Mouse (Mus musculus): ENCODE measurements around the gene Olfr1443. TPM values are rescaled to one million over a fixed set of nuclear protein-coding genes. Genes with fewer than 3 reads are reported as not detected.
"Not testable (repeated sequence)": the region's sequence is repeated elsewhere in the genome, so short reads cannot be mapped to it uniquely, and the experiment has no call there.

The Olfr1443 gene
- polyA plus RNA-seq, 1 experiment from 2014 or later, result not detected

DNA sequence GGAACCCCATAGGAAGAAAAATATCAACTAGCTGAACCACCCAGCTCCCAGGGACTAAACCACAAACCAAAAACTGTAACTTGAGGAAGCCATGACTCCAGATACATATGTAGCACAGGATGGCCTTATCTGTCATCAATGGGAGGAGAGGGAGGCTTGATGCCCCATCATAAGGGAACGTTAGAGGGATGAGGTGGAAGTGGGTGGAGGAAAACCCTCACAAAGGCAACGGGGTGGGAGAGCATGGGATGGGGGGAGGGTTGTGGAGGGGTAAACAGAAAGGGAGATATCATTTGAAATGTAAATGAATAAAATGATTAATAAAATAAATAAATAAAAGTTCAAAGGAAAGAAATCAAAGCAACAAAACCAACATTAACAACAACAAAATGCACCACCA is 42.6 kb downstream of the Olfr1443 start:
- Histone ChIP-seq H3K9me3 (replicated peaks; ENCODE audit: control insufficient read depth, low read length) (no peaks in the 10 kb centered on the region), H3K9ac (ENCODE audit: low read depth, low read length) (no peak overlapping the region), H3K27me3 (ENCODE audit: control insufficient read depth, insufficient read depth, low read length) (no peaks in the 10 kb centered on the region), H3K27ac (ENCODE audit: low read depth, low read length) (no peak overlapping the region), H3K4me2 (no peak overlapping the region), H3K36me3 (ENCODE audit: control insufficient read depth, insufficient read depth, low read length) (no peaks in the 10 kb centered on the region), H3K4me1 (ENCODE audit: control insufficient read depth, insufficient read depth, low read length) (no peaks in the 10 kb centered on the region), H3K4me3 (ENCODE audit: low read depth, low read length) (no peak overlapping the region)
- ATAC-seq (replicated peaks; ENCODE audit: insufficient number of reproducible peaks, low FRiP score, low TSS enrichment), result no peak
- WGBS (ENCODE audit: insufficient replicate concordance), result 56% methylated on average over 2 of the region's 2 CpGs

- H3K9ac ChIP-seq (ENCODE audit: low read depth, low read length); H3K36me3 ChIP-seq (ENCODE audit: control insufficient read depth, insufficient read depth, low read length); H3K4me2 ChIP-seq; H3K4me1 ChIP-seq (ENCODE audit: control insufficient read depth, insufficient read depth, low read length); H3K9me3 ChIP-seq (replicated peaks; ENCODE audit: control insufficient read depth, low read length); ATAC-seq (replicated peaks; ENCODE audit: insufficient number of reproducible peaks, low FRiP score, low TSS enrichment); H3K27me3 ChIP-seq (ENCODE audit: control insufficient read depth, insufficient read depth, low read length); H3K4me3 ChIP-seq (ENCODE audit: low read depth, low read length); H3K27ac ChIP-seq (ENCODE audit: low read depth, low read length): not testable (repeated sequence)
- WGBS (ENCODE audit: insufficient replicate concordance), result 78% methylated on average over 5 of the region's 5 CpGs
Observed at GRCm38 (mm10) chr19:12720919-12721318, 43.0 kb downstream of the Olfr1443 start.

- not testable (repeated sequence) for H3K4me1 ChIP-seq (ENCODE audit: control insufficient read depth, insufficient read depth, low read length); H3K9ac ChIP-seq (ENCODE audit: low read depth, low read length); H3K4me2 ChIP-seq; ATAC-seq (replicated peaks; ENCODE audit: insufficient number of reproducible peaks, low FRiP score, low TSS enrichment); H3K9me3 ChIP-seq (replicated peaks; ENCODE audit: control insufficient read depth, low read length); H3K36me3 ChIP-seq (ENCODE audit: control insufficient read depth, insufficient read depth, low read length); H3K27ac ChIP-seq (ENCODE audit: low read depth, low read length); H3K27me3 ChIP-seq (ENCODE audit: control insufficient read depth, insufficient read depth, low read length); H3K4me3 ChIP-seq (ENCODE audit: low read depth, low read length)
- WGBS (ENCODE audit: insufficient replicate concordance), result 78% methylated on average over 7 of the region's 7 CpGs
Observed at GRCm38 (mm10) chr19:12721596-12721995, 43.7 kb downstream of the Olfr1443 start.

DNA sequence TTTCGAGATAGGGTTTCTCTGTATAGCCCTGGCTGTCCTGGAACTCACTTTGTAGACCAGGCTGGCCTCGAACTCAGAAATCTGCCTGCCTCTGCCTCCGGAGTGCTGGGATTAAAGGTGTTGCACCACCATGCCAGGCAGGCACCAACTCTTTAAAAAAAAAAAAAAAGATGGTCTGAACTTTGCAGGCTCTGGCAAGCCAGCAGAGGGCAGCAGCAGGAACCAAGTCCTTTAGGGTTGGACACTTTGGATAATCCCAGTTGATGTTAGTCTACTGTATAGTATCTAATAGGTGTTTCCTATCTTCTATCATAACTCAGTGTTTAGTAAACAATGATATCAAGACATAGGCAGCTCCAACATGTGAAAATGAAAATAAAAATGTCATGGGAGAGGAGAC is 44.4 kb downstream of the Olfr1443 start:
- Histone ChIP-seq H3K4me1 (ENCODE audit: control insufficient read depth, insufficient read depth, low read length) (no peaks in the 10 kb centered on the region), H3K4me2 (no peak overlapping the region), H3K27me3 (ENCODE audit: control insufficient read depth, insufficient read depth, low read length) (no peaks in the 10 kb centered on the region), H3K4me3 (ENCODE audit: low read depth, low read length) (no peak overlapping the region), H3K9me3 (replicated peaks; ENCODE audit: control insufficient read depth, low read length) (no peaks in the 10 kb centered on the region), H3K9ac (ENCODE audit: low read depth, low read length) (no peak overlapping the region), H3K27ac (ENCODE audit: low read depth, low read length) (no peak overlapping the region), H3K36me3 (ENCODE audit: control insufficient read depth, insufficient read depth, low read length) (no peaks in the 10 kb centered on the region)
- WGBS (ENCODE audit: insufficient replicate concordance), result 53% methylated on average over 2 of the region's 3 CpGs
- ATAC-seq (replicated peaks; ENCODE audit: insufficient number of reproducible peaks, low FRiP score, low TSS enrichment), result no peak

DNA sequence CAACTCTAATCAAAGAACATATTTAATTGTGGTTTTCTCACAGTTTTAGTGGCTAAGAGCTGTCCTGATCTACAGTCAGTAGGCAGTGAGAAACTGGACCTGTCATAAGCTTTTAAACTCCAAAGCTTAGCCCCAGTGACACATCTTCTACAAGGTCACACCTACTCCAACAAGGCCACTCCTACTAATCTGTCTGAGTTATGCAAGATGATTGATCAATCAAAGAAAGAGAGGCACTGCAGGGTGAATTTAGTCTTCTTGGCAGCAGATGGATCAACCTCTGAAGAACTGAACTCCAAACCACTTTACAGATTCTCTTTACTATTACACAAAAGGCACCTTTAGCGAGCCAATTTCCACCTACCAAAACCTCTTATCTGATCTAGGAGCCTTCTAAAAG is 47.9 kb downstream of the Olfr1443 start:
- no peak overlapping the region for H3K27ac ChIP-seq (ENCODE audit: low read depth, low read length)
- ATAC-seq (replicated peaks; ENCODE audit: insufficient number of reproducible peaks, low FRiP score, low TSS enrichment), result no peak

GRCm38 (mm10) chr19:12731036-12731435 is 53.1 kb downstream of the Olfr1443 start:
- Histone ChIP-seq H3K4me1 (ENCODE audit: control insufficient read depth, insufficient read depth, low read length) (no peaks in the 10 kb centered on the region), H3K27ac (ENCODE audit: low read depth, low read length) (no peak overlapping the region), H3K27me3 (ENCODE audit: control insufficient read depth, insufficient read depth, low read length) (no peaks in the 10 kb centered on the region), H3K36me3 (ENCODE audit: control insufficient read depth, insufficient read depth, low read length) (no peaks in the 10 kb centered on the region), H3K9me3 (replicated peaks; ENCODE audit: control insufficient read depth, low read length) (no peaks in the 10 kb centered on the region), H3K4me2 (no peak overlapping the region), H3K9ac (ENCODE audit: low read depth, low read length) (no peak overlapping the region), H3K4me3 (ENCODE audit: low read depth, low read length) (no peak overlapping the region)
- WGBS (ENCODE audit: insufficient replicate concordance), result 49% methylated on average over 1 of the region's 1 CpGs
- no peak for ATAC-seq (replicated peaks; ENCODE audit: insufficient number of reproducible peaks, low FRiP score, low TSS enrichment)

More for the DNA sequence above, 47.9 kb downstream of the Olfr1443 start:
- Histone ChIP-seq H3K4me3 (ENCODE audit: low read depth, low read length) (no peak overlapping the region), H3K36me3 (ENCODE audit: control insufficient read depth, insufficient read depth, low read length) (no peaks in the 10 kb centered on the region), H3K9me3 (replicated peaks; ENCODE audit: control insufficient read depth, low read length) (no peaks in the 10 kb centered on the region), H3K4me2 (no peak overlapping the region), H3K4me1 (ENCODE audit: control insufficient read depth, insufficient read depth, low read length) (no peaks in the 10 kb centered on the region), H3K27me3 (ENCODE audit: control insufficient read depth, insufficient read depth, low read length) (no peaks in the 10 kb centered on the region), H3K9ac (ENCODE audit: low read depth, low read length) (no peak overlapping the region)
- WGBS (ENCODE audit: insufficient replicate concordance), result 72% methylated on average over 1 of the region's 1 CpGs

DNA sequence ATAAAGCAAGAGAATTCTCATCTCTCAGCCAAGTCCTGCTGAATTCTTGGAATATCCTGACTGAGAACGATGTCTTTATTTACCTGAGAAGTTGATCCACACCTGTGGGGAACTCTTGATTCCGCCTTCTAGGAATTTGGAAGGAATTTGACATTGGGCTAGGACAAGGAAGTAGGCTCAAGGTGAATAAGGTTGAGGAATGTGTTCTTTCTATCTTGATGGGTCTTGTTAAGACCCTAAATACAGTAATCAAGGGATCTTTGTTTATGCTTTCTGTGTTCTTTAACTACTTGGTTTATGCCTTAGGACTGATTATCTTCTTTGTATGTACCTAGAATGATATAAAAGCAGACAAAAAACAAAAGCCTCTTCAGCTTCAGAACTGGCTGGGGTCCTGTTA is 54.0 kb downstream of the Olfr1443 start:
- 73% methylated on average over 2 of the region's 2 CpGs for WGBS (ENCODE audit: insufficient replicate concordance)
- Histone ChIP-seq H3K27me3 (ENCODE audit: control insufficient read depth, insufficient read depth, low read length) (no peaks in the 10 kb centered on the region), H3K4me2 (no peak overlapping the region), H3K27ac (ENCODE audit: low read depth, low read length) (no peak overlapping the region), H3K36me3 (ENCODE audit: control insufficient read depth, insufficient read depth, low read length) (no peaks in the 10 kb centered on the region), H3K9ac (ENCODE audit: low read depth, low read length) (no peak overlapping the region), H3K4me3 (ENCODE audit: low read depth, low read length) (no peak overlapping the region), H3K9me3 (replicated peaks; ENCODE audit: control insufficient read depth, low read length) (no peaks in the 10 kb centered on the region), H3K4me1 (ENCODE audit: control insufficient read depth, insufficient read depth, low read length) (no peaks in the 10 kb centered on the region)
- no peak for ATAC-seq (replicated peaks; ENCODE audit: insufficient number of reproducible peaks, low FRiP score, low TSS enrichment)

Other genes with a start within 250 kb of the Olfr1443 start
- gene Mpeg1, start 217.3 kb upstream of the Olfr1443 start, polyA plus RNA-seq (2014; fragmentation: Nextera tagmentation; extraction: Ambion mirVana), result 0.28 and 0.56 TPM in 2 replicates
- 1.3 and 1.8 TPM in 2 replicates for gene Dtx4, start 176.7 kb upstream of the Olfr1443 start, polyA plus RNA-seq (2014; fragmentation: Nextera tagmentation; extraction: Ambion mirVana)
- 26.3 and 30.0 TPM in 2 replicates for gene Fam111a, start 132.4 kb upstream of the Olfr1443 start, polyA plus RNA-seq (2014; fragmentation: Nextera tagmentation; extraction: Ambion mirVana)
- gene Gm4952, start 78.1 kb upstream of the Olfr1443 start, polyA plus RNA-seq (2014; fragmentation: Nextera tagmentation; extraction: Ambion mirVana), result 0.09 and 0.49 TPM in 2 replicates
- gene Glyat, start 44.8 kb upstream of the Olfr1443 start, polyA plus RNA-seq (2014; fragmentation: Nextera tagmentation; extraction: Ambion mirVana), result not detected in 2 replicates
- not detected in 2 replicates for gene Olfr1442, start 7.7 kb upstream of the Olfr1443 start, polyA plus RNA-seq (2014; fragmentation: Nextera tagmentation; extraction: Ambion mirVana)
- gene Keg1, start 17.7 kb downstream of the Olfr1443 start, polyA plus RNA-seq (2014; fragmentation: Nextera tagmentation; extraction: Ambion mirVana), result not detected in 2 replicates
- gene Cntf, start 87.5 kb downstream of the Olfr1443 start, polyA plus RNA-seq (2014; fragmentation: Nextera tagmentation; extraction: Ambion mirVana), result 0.48 and 0.54 TPM in 2 replicates
- gene Zfp91, start 118.0 kb downstream of the Olfr1443 start, polyA plus RNA-seq (2014; fragmentation: Nextera tagmentation; extraction: Ambion mirVana), result 7.2 and 9.3 TPM in 2 replicates
- gene Lpxn, start 118.1 kb downstream of the Olfr1443 start, polyA plus RNA-seq (2014; fragmentation: Nextera tagmentation; extraction: Ambion mirVana), result 0.56 and 0.76 TPM in 2 replicates
- gene Gm5244, start 168.6 kb downstream of the Olfr1443 start, polyA plus RNA-seq (2014; fragmentation: Nextera tagmentation; extraction: Ambion mirVana), result not detected in 2 replicates
- not detected in 2 replicates for gene Olfr1444, start 179.2 kb downstream of the Olfr1443 start, polyA plus RNA-seq (2014; fragmentation: Nextera tagmentation; extraction: Ambion mirVana)
- not detected in 2 replicates for gene Olfr1445, start 205.7 kb downstream of the Olfr1443 start, polyA plus RNA-seq (2014; fragmentation: Nextera tagmentation; extraction: Ambion mirVana)
- gene Olfr1446, start 215.4 kb downstream of the Olfr1443 start, polyA plus RNA-seq (2014; fragmentation: Nextera tagmentation; extraction: Ambion mirVana), result not detected in 2 replicates
- gene Olfr1447, start 225.6 kb downstream of the Olfr1443 start, polyA plus RNA-seq (2014; fragmentation: Nextera tagmentation; extraction: Ambion mirVana), result not detected in 2 replicates
- gene Olfr1448, start 246.3 kb downstream of the Olfr1443 start, polyA plus RNA-seq (2014; fragmentation: Nextera tagmentation; extraction: Ambion mirVana), result not detected in 2 replicates